Mouse (Mus musculus): ENCODE data around the gene Nek8. TPM values are rescaled to one million over a fixed set of nuclear protein-coding genes. Genes with fewer than 3 reads are reported as not detected.
"Not testable (repeated sequence)": the region's sequence is repeated elsewhere in the genome, so short reads cannot be mapped to it uniquely, and the experiment has no call there.

The Nek8 gene
- polyA plus RNA-seq, 1 experiment = not detected

DNA sequence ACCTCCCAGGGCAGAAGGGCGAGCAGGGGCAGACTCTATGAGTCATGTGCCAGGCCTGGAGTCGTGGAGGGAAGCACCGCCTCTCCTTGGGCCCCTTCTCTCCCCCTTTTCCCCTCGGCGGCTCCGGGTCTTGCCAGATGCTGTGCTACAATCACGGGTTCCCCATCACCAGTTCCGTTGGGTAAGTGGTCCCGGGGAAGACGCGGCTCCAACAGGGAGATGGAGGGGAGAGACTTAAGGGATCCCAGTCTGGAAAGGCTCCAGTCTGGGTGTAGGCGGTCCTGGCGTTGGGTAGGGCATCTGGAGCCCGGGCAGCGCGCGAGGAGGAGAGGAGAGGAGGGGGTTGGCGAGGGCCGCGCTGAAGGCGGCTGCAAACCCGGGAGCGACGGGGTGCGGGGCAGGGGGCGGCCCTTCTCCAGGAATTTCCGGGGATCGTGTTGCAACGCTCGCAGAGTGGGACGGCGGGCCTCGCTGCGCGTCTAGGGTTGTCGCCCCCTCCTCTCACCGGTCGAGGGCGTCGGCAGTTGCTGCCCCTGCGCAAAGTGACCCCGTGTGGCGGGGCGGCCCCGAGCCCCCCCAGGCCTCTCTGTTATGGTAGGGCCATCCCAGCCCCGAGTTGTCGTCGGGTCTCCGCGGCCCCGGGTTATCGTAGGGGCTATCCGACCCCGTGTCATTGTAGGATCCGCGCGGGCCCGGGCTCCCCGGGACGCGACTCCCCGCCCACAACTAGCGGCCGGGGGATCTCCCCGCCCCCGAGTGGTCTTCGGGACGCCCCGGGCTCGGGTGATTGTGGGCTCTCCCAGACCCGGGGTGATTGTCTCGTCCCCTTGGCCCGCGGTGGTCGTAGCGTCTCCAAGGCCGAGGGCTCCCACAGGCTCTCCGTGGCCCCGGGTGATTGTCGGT is 12.1 kb upstream of the Nek8 start, which contains the start of gene Rab34:
Gene Rab34, plus strand, starts transcription at position 100 of the 903 bp plus-strand sequence.
- TF ChIP-seq CTCF (IDR thresholded peaks at IDR 0.05; ENCODE audit: insufficient read depth, low read depth, low read length) = no peak
- TF ChIP-seq POLR2A (IDR thresholded peaks at IDR 0.05; ENCODE audit: insufficient read depth, low read depth, low read length) = peak; percentile 64
- WGBS = under 1% methylated on average over 79 of the region's 80 CpGs
- peaks cover 7% of the 10 kb centered on the region; the same call in 1 of the 2 replicates for H3K4me1 ChIP-seq (ENCODE audit: control insufficient read depth, insufficient read depth, low read length)
- peak within 1 kb of the TSS; percentile 90 for H3K27ac ChIP-seq (ENCODE audit: insufficient read depth, low read depth, low read length)
- H3K4me3 ChIP-seq (ENCODE audit: insufficient read depth, low read depth, low read length) = peak within 1 kb of the TSS; percentile 83

DNA sequence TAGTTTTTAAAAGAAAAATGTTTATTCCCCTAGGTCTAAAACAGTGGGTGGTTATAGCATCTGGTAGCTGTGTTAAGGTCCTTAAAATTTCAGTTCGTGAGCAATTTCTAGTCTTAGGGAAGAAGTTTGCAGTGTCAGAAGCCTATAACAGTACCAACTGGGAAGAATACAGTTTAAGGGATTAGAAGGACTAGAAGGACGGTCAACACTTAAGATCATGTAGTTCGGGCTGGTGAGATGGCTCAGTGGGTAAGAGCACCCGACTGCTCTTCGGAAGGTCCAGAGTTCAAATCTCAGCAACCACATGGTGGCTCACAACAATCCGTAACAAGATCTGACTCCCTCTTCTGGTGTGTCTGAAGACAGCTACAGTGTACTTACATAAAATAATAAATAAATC is 8.2 kb upstream of the Nek8 start:
- H3K27ac ChIP-seq (ENCODE audit: insufficient read depth, low read depth, low read length); H3K4me1 ChIP-seq (ENCODE audit: control insufficient read depth, insufficient read depth, low read length); H3K4me3 ChIP-seq (ENCODE audit: insufficient read depth, low read depth, low read length): not testable (repeated sequence)
- 87% methylated on average over 6 of the region's 6 CpGs for WGBS

DNA sequence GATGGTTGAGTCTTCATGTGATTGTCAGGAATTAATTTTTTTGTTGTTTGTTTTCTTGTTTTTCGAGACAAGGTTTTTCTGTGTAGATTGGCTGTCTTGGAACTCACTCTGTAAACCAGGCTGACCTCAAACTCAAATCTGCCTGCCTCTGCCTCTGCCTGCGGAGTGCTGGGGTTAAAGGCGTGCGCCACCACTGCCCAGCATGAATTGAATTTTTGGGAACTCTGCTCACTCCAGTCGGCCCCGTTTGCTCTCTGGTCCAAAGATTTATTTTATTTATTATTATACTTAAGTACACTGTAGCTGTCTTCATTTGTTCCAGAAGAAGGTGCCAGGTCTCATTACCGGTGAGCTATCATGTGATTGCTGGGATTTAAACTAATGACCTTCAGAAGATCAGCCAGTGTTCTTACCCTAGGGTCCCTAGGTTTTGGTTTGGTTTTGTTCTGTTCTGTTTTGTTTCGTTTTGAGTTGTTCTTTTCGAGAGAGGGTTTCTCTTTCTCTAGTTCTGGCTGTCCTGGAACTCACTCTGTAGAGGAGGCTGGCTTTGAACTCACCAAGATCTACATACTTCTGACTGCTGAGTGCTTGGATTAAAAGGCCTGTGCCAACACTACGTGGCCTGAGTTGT is 7.5 kb upstream of the Nek8 start:
- H3K4me3 ChIP-seq (ENCODE audit: insufficient read depth, low read depth, low read length) = no peak overlapping the region
- H3K4me1 ChIP-seq (ENCODE audit: control insufficient read depth, insufficient read depth, low read length) = peaks cover 2% of the 10 kb centered on the region; the same call in 1 of the 2 replicates
- H3K27ac ChIP-seq (ENCODE audit: insufficient read depth, low read depth, low read length) = no peak overlapping the region
- 43% methylated on average over 10 of the region's 10 CpGs for WGBS
- TF ChIP-seq POLR2A (IDR thresholded peaks at IDR 0.05; ENCODE audit: insufficient read depth, low read depth, low read length) (no peak), CTCF (IDR thresholded peaks at IDR 0.05; ENCODE audit: insufficient read depth, low read depth, low read length) (no peak)

GRCm38 (mm10) chr11:78182961-78183844 is 6.7 kb upstream of the Nek8 start, which contains the start of gene Rpl23a:
TSS of gene Rpl23a (minus strand) at chr11:78183584.
- H3K4me3 ChIP-seq (ENCODE audit: insufficient read depth, low read depth, low read length) = peak within 1 kb of the TSS; percentile 96
- no peak for TF ChIP-seq CTCF (IDR thresholded peaks at IDR 0.05; ENCODE audit: insufficient read depth, low read depth, low read length)
- TF ChIP-seq POLR2A (IDR thresholded peaks at IDR 0.05; ENCODE audit: insufficient read depth, low read depth, low read length) = peak; percentile 92
- peak within 1 kb of the TSS; percentile 79 for H3K27ac ChIP-seq (ENCODE audit: insufficient read depth, low read depth, low read length)
- H3K4me1 ChIP-seq (ENCODE audit: control insufficient read depth, insufficient read depth, low read length) = peaks cover 9% of the 10 kb centered on the region
- under 1% methylated on average over 38 of the region's 38 CpGs for WGBS

- 6% methylated on average over 7 of the region's 7 CpGs for WGBS
- H3K4me3 ChIP-seq (ENCODE audit: insufficient read depth, low read depth, low read length) = peak overlapping the region; percentile 96
- H3K4me1 ChIP-seq (ENCODE audit: control insufficient read depth, insufficient read depth, low read length) = peaks cover 15% of the 10 kb centered on the region
- H3K27ac ChIP-seq (ENCODE audit: insufficient read depth, low read depth, low read length) = no peak overlapping the region
- no peak for TF ChIP-seq POLR2A (IDR thresholded peaks at IDR 0.05; ENCODE audit: insufficient read depth, low read depth, low read length)
- no peak for TF ChIP-seq CTCF (IDR thresholded peaks at IDR 0.05; ENCODE audit: insufficient read depth, low read depth, low read length)
These were observed 6.0 kb upstream of the Nek8 start for GRCm38 (mm10) chr11:78182450-78182849.

GRCm38 (mm10) chr11:78181830-78182357 is 5.4 kb upstream of the Nek8 start:
- no peak overlapping the region for H3K27ac ChIP-seq (ENCODE audit: insufficient read depth, low read depth, low read length)
- WGBS = 54% methylated on average over 2 of the region's 2 CpGs
- peaks cover 20% of the 10 kb centered on the region for H3K4me1 ChIP-seq (ENCODE audit: control insufficient read depth, insufficient read depth, low read length)
- no peak overlapping the region for H3K4me3 ChIP-seq (ENCODE audit: insufficient read depth, low read depth, low read length)
- no peak for TF ChIP-seq POLR2A (IDR thresholded peaks at IDR 0.05; ENCODE audit: insufficient read depth, low read depth, low read length)
- no peak for TF ChIP-seq CTCF (IDR thresholded peaks at IDR 0.05; ENCODE audit: insufficient read depth, low read depth, low read length)

GRCm38 (mm10) chr11:78180081-78180761 is 3.7 kb upstream of the Nek8 start:
- peaks cover 24% of the 10 kb centered on the region for H3K4me1 ChIP-seq (ENCODE audit: control insufficient read depth, insufficient read depth, low read length)
- TF ChIP-seq CTCF (IDR thresholded peaks at IDR 0.05; ENCODE audit: insufficient read depth, low read depth, low read length) (no peak), POLR2A (IDR thresholded peaks at IDR 0.05; ENCODE audit: insufficient read depth, low read depth, low read length) (no peak)
- WGBS = 76% methylated on average over 6 of the region's 6 CpGs

GRCm38 (mm10) chr11:78179438-78179999 is 3.0 kb upstream of the Nek8 start:
- no peak for TF ChIP-seq CTCF (IDR thresholded peaks at IDR 0.05; ENCODE audit: insufficient read depth, low read depth, low read length)
- TF ChIP-seq POLR2A (IDR thresholded peaks at IDR 0.05; ENCODE audit: insufficient read depth, low read depth, low read length) = no peak
- WGBS = 39% methylated on average over 8 of the region's 8 CpGs
- H3K4me1 ChIP-seq (ENCODE audit: control insufficient read depth, insufficient read depth, low read length) = peaks cover 24% of the 10 kb centered on the region
- no peak overlapping the region for H3K4me3 ChIP-seq (ENCODE audit: insufficient read depth, low read depth, low read length)
- no peak overlapping the region for H3K27ac ChIP-seq (ENCODE audit: insufficient read depth, low read depth, low read length)

More at GRCm38 (mm10) chr11:78180081-78180761, 3.7 kb upstream of the Nek8 start:
- Histone ChIP-seq H3K4me3 (ENCODE audit: insufficient read depth, low read depth, low read length) (no peak overlapping the region), H3K27ac (ENCODE audit: insufficient read depth, low read depth, low read length) (no peak overlapping the region)
